Mouse (Mus musculus) right cerebral cortex, postnatal 14 days (tissue): ENCODE data around the gene Col5a2.
"Not testable (repeated sequence)": the region's sequence is repeated elsewhere in the genome, so short reads cannot be mapped to it uniquely, and the experiment has no call there.

Source experiments
- DNase-seq: peaks from one replicate; pipeline ENCODE4 v3.0.0; 2022

The Col5a2 gene

DNA sequence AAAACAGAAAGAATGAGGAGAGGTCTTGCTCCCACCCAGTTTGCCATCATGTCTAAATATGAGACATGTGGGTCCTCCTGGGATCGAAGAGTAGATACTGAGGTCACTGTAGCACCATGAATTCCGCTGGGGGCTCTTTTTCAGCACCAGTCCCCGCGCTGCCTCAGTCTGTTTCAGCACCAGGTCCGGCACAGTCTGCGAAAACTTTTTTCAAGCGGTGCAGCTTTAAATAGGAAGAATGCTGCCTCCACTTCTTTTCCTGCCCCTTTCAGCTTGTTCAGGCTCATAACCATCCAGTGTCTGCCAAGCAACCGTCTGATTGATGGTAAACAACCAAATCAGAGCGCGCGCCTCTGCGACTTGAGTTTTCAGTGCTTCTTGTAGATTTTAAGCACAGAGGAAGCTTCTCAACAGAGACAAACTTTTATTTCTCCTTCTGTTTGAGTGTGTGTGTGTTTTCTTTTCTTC lies at the start of gene Col5a2:
TSS of gene Col5a2 (minus strand) at position 418 of the 468 bp plus-strand sequence.
- peak; percentile 18 for DNase-seq

GRCm38 (mm10) chr1:45550531-45550930 lies 47.4 kb upstream of the Col5a2 start:
- DNase-seq: no peak

GRCm38 (mm10) chr1:45541888-45542287 lies 38.8 kb upstream of the Col5a2 start:
- DNase-seq: no peak

DNA sequence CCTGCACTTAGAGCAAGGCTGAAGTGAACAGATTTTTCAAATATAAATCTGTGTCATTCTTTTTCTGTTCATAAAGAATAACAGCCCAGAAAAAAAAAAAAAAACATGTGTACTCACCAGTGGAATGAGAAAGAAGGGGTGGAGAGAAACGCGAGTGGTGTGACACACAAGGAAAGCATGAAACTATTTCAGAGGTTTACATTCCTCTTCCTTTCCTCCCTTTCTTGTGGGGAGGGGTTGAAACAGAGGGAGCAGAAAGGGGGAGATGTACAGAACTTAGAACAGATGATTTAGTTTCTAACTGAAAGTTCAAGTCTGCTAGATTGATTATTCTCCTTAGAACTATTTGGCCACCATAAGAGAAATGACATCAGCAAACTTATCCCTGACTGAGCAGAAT lies 38.1 kb upstream of the Col5a2 start:
- no peak for DNase-seq

DNA sequence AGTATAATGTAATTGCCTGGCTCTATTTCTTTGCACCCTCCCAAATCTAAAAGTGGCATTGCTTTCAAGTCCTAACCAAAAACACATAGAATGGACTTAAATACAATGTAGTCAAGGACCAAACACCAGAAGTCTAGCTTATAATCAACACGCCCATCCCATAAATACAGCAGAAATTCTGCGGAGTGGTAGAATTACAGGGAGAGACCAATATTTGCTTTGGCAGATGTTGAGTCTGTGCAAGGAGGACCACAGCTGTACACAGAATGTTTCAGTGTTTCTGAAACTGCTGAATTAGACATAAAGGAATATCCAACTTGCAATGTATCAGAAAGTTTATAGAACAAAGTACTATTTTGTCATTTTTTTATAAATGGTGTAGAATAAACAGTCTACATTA lies 28.4 kb upstream of the Col5a2 start:
- no peak for DNase-seq

DNA sequence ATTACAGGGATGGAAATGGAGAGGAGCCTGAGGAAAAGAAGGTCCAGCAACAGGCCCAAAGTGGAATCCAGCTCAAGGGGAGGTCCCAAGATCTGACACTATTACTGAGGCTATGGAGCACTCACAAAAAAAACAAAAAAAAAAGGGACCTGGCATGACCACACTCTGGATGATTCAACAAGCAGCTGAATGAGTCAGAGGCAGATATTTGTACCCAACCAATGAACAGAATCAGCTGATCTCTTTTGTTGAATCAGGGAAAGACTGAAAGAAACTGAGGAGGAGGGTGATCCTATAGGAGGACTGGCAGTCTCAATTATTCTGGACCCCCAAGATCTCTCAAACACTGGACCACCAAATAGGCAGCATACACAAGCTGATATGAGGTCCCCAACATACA lies 24.4 kb upstream of the Col5a2 start:
- DNase-seq: not testable (repeated sequence)

- no peak for DNase-seq
These were observed 20.5 kb upstream of the Col5a2 start for GRCm38 (mm10) chr1:45523601-45524000.

GRCm38 (mm10) chr1:45521486-45521885 lies 18.4 kb upstream of the Col5a2 start:
- DNase-seq: no peak

DNA sequence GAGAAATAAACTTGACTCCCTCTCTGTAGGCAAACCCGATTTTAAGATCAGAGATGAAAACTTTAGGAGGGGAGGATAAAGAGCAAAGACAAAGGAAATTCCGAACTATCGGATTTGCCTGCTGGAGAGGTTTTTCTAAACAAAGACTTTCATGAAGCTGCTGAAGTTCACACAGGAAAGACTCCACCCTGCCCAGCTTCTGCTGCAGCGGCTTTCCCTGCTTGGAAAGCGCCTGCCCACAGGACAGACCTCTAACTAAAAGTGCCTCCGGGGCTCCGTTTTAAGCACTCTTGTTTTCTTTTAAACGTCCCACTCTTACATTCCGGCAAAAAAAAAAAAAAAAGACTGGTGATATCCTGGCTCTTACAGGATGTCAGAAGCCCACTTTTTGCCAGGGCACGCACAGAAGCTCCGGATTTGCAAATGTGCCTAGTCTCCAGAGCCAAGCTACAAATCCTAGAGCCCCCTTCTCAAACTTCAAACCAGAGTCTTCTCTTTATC lies 791 bp downstream of the Col5a2 start:
- DNase-seq: no peak

DNA sequence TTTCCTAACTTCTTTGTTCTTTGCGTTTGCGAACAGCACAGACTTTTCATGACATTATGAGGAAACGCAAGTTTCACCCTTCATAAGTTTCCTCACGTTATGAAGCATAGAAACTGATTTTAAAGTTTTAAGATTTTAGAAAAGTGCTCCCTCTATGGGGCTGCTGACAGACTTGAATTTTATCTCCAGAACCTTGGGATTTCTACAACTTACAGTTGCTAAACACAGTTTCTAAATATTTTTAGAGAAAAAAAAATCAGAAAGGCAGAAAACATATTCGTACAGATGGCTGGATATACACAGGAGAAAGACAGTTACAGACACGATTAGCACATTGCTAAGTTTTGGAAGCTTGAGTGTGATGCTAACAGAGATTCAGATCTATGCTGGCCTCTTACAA lies 1.6 kb downstream of the Col5a2 start:
- no peak for DNase-seq

DNA sequence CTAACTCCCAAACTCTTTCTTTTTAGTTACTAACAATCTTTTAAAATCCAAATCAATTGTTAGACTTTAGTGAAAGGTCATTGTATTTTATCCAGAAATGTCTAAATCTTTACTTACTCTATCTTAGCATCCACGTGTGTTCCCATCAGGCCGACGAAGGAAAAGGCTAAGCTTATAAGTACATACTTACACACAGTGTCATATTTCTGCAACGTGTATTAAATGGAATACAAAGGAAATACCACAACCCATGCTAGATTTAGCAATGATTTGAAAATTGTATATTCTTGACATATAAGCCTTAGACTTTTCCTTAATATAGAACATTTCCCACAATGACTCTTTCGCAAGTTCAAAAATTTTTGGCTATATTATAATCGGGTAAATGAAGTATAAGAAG lies 2.6 kb downstream of the Col5a2 start:
- no peak for DNase-seq

DNA sequence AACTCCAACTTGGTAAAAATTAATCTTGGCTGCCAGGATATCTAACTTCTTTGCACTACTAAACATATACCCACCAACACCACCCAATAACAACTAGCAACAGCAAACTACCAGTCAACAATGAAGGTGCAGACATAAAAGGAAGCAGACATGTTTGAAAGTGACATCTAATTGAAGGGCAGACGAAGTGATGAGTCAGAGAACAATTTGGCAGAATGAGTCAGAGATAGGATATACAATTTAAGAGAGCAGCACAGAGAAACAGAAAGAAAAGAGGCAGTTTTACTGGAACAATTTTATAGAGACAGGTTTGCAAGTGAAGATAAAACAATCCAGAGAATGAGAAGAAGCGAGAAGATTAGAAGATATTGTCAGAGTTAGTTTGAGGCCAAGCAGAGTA lies 8.1 kb downstream of the Col5a2 start:
- DNase-seq: no peak

DNA sequence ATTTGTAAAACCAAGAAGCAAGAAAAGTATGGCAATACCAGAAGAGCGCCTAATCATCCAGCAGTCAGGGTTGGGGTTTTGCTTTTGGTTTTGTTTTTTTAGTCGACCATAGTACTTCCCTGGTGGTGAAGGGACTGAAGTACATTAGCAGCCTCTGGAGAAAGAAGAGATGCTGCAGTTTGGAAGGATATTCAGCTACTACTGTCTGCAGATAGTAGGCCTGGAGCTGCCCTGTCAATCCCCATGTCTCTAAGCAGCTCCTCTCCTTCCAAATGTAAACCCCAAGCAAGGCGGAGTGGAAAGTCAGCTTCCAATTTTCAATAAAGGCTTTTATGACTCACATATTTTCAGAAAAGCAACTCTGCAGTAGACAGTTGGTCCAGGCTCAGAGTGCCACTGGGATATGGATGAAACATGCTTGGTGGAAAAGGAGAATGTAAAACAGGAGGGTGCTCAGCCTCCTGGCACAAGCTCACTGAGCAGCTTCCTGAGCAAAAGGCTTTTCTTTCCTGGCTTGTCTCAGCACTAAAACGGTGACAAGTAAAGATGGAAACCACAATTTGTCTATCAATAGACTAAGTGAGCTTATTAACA lies 10.9 kb downstream of the Col5a2 start:
- no peak for DNase-seq

GRCm38 (mm10) chr1:45490451-45490850 lies 12.6 kb downstream of the Col5a2 start:
- DNase-seq: no peak

GRCm38 (mm10) chr1:45488291-45488690 lies 14.8 kb downstream of the Col5a2 start:
- DNase-seq: no peak

- no peak for DNase-seq
These were observed 20.1 kb downstream of the Col5a2 start for GRCm38 (mm10) chr1:45483001-45483400.

GRCm38 (mm10) chr1:45481876-45482275 lies 21.2 kb downstream of the Col5a2 start:
- DNase-seq: no peak

DNA sequence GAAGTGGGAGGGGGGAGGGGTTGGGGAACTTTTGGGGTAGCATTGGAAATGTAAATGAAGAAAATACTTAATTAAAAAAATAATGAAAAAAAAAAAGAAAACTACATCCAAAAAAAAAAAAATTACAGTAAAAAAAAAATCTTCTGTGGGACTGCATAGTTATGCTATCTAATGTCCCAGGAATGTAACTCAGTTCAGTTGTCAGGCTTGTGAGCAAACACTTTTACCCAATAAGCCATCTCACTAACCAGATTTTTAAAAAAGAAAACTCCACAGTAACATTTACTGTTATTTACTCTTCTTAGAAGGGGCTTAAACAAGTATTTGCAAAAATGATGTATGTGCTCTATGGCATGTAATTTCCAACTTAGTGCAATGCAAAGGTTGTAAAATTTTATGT lies 24.0 kb downstream of the Col5a2 start:
- DNase-seq: no peak

DNA sequence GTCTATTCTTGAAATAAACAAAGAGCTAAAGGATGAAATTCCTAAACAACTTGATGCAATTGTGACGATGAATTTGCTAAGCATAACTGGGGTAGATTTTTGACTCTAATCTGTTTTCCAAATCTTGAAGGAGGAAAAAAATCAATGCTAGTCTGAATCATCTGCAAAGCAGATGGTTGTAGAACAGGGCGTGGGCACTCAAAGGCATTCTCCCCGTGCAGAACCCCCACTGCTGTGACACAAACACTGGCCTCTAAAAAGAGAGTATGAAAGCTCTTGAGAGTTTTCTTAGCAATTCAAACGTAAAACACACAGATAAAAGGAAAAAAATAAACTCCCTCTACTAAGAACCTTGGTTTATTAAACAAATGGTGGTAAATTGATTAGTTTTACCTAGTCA lies 30.3 kb downstream of the Col5a2 start:
- peak; percentile 9 for DNase-seq

DNA sequence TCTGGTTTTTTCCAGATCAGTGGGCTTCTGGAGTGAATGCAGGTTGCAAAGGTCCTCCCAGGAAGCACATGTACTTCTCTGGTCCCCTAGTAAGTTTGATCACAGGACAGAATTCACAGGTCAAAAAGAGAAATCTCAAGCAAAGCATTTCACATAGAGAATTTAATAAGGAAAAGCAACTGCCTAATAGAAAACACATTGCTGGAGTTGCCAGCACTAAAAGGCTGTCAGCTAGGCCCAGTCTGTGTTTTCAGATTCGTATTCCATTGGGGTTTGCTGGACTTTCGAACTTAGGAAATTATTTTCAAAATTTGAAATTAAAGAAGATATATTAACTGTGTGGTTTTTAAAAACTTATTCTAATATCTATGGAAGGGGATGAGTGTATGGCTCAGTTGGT lies 42.3 kb downstream of the Col5a2 start:
- DNase-seq: no peak

DNA sequence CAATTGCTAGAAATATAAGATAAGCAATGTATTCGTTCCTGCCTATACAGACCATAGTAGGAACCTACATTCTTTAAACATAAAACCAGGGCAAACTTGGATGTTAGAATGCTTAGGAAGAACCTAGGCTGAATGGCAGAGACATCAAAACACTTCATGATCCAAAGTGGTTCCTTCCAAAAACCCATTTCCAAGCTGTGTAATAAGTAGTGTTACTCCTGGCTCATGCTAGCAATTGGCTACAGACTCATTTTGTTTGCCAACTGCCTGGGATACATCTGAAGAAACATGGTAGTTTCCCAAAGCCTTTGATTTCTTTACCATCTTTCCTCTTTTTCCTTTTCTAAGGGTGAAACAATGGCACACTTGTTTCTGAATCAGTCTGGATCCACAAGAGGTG lies 47.3 kb downstream of the Col5a2 start:
- no peak for DNase-seq

GRCm38 (mm10) chr1:45448856-45449255 lies 54.2 kb downstream of the Col5a2 start:
- DNase-seq: no peak

- DNase-seq: peak; percentile 4
These were observed 71.2 kb downstream of the Col5a2 start for GRCm38 (mm10) chr1:45431922-45432321.

GRCm38 (mm10) chr1:45430520-45430919 lies 72.6 kb downstream of the Col5a2 start:
- no peak for DNase-seq

GRCm38 (mm10) chr1:45429145-45429544 lies 73.9 kb downstream of the Col5a2 start:
- DNase-seq: not testable (repeated sequence)
